Mouse (Mus musculus): ENCODE results near the gene Prdm9. TPM values are rescaled to one million over a fixed set of nuclear protein-coding genes. Genes with fewer than 3 reads are reported as not detected.
A peak's percentile ranks its signal among the peaks of the same experiment; 100 is the strongest.
"Not testable (repeated sequence)": the region's sequence is repeated elsewhere in the genome, so short reads cannot be mapped to it uniquely, and the experiment has no call there.

Prdm9 gene
- polyA plus RNA-seq, 1 experiment, result 12.5 TPM

GRCm38 (mm10) chr17:15575056-15575455 is 10.9 kb upstream of the Prdm9 start:
- Histone ChIP-seq H3K4me1 (ENCODE audit: control insufficient read depth, insufficient read depth, low read length) (no peaks in the 10 kb centered on the region), H3K4me3 (ENCODE audit: insufficient read depth, low read length) (no peak overlapping the region), H3K27ac (ENCODE audit: insufficient read depth, low read depth, low read length) (no peak overlapping the region)
- TF ChIP-seq POLR2A (IDR thresholded peaks at IDR 0.05; ENCODE audit: borderline replicate concordance, low read depth, low read length), result no peak
- no peak for TF ChIP-seq CTCF (IDR thresholded peaks at IDR 0.05; ENCODE audit: low read depth, low read length)

GRCm38 (mm10) chr17:15566908-15567307 is 2.8 kb upstream of the Prdm9 start:
- H3K27ac ChIP-seq (ENCODE audit: insufficient read depth, low read depth, low read length), result no peak overlapping the region
- TF ChIP-seq POLR2A (IDR thresholded peaks at IDR 0.05; ENCODE audit: borderline replicate concordance, low read depth, low read length) (no peak), CTCF (IDR thresholded peaks at IDR 0.05; ENCODE audit: low read depth, low read length) (no peak)

GRCm38 (mm10) chr17:15564928-15565300 is 760 bp upstream of the Prdm9 start:
- H3K4me1 ChIP-seq (ENCODE audit: control insufficient read depth, insufficient read depth, low read length), result peaks cover 2% of the 10 kb centered on the region; the same call in 1 of the 2 replicates
- TF ChIP-seq CTCF (IDR thresholded peaks at IDR 0.05; ENCODE audit: low read depth, low read length), result no peak
- TF ChIP-seq POLR2A (IDR thresholded peaks at IDR 0.05; ENCODE audit: borderline replicate concordance, low read depth, low read length), result no peak
- peak overlapping the region; percentile 53 for H3K4me3 ChIP-seq (ENCODE audit: insufficient read depth, low read length)
- H3K27ac ChIP-seq (ENCODE audit: insufficient read depth, low read depth, low read length), result no peak overlapping the region

More at GRCm38 (mm10) chr17:15566908-15567307, 2.8 kb upstream of the Prdm9 start:
- Histone ChIP-seq H3K4me3 (ENCODE audit: insufficient read depth, low read length) (no peak overlapping the region), H3K4me1 (ENCODE audit: control insufficient read depth, insufficient read depth, low read length) (peaks cover 2% of the 10 kb centered on the region; the same call in 1 of the 2 replicates)

GRCm38 (mm10) chr17:15559946-15560345 is 4.2 kb downstream of the Prdm9 start:
- H3K27ac ChIP-seq (ENCODE audit: insufficient read depth, low read depth, low read length), result no peak overlapping the region
- no peak for TF ChIP-seq CTCF (IDR thresholded peaks at IDR 0.05; ENCODE audit: low read depth, low read length)
- no peak for TF ChIP-seq POLR2A (IDR thresholded peaks at IDR 0.05; ENCODE audit: borderline replicate concordance, low read depth, low read length)
- peaks cover 1% of the 10 kb centered on the region; the same call in 1 of the 2 replicates for H3K4me1 ChIP-seq (ENCODE audit: control insufficient read depth, insufficient read depth, low read length)
- no peak overlapping the region for H3K4me3 ChIP-seq (ENCODE audit: insufficient read depth, low read length)

GRCm38 (mm10) chr17:15549713-15550112 is 14.4 kb downstream of the Prdm9 start:
- Histone ChIP-seq H3K27ac (ENCODE audit: insufficient read depth, low read depth, low read length) (no peak overlapping the region), H3K4me3 (ENCODE audit: insufficient read depth, low read length) (no peak overlapping the region), H3K4me1 (ENCODE audit: control insufficient read depth, insufficient read depth, low read length) (no peaks in the 10 kb centered on the region)
- TF ChIP-seq POLR2A (IDR thresholded peaks at IDR 0.05; ENCODE audit: borderline replicate concordance, low read depth, low read length) (no peak), CTCF (IDR thresholded peaks at IDR 0.05; ENCODE audit: low read depth, low read length) (no peak)

GRCm38 (mm10) chr17:15546440-15546839 is 17.7 kb downstream of the Prdm9 start:
- Histone ChIP-seq H3K4me1 (ENCODE audit: control insufficient read depth, insufficient read depth, low read length) (no peaks in the 10 kb centered on the region), H3K27ac (ENCODE audit: insufficient read depth, low read depth, low read length) (no peak overlapping the region), H3K4me3 (ENCODE audit: insufficient read depth, low read length) (no peak overlapping the region)
- TF ChIP-seq POLR2A (IDR thresholded peaks at IDR 0.05; ENCODE audit: borderline replicate concordance, low read depth, low read length) (no peak), CTCF (IDR thresholded peaks at IDR 0.05; ENCODE audit: low read depth, low read length) (no peak)

- H3K4me3 ChIP-seq (ENCODE audit: insufficient read depth, low read length); H3K4me1 ChIP-seq (ENCODE audit: control insufficient read depth, insufficient read depth, low read length); H3K27ac ChIP-seq (ENCODE audit: insufficient read depth, low read depth, low read length): not testable (repeated sequence)
Observed at GRCm38 (mm10) chr17:15543868-15544267, 20.3 kb downstream of the Prdm9 start.

- Histone ChIP-seq H3K27ac (ENCODE audit: insufficient read depth, low read depth, low read length) (no peak overlapping the region), H3K4me1 (ENCODE audit: control insufficient read depth, insufficient read depth, low read length) (peaks cover 4% of the 10 kb centered on the region), H3K4me3 (ENCODE audit: insufficient read depth, low read length) (no peak overlapping the region)
- TF ChIP-seq POLR2A (IDR thresholded peaks at IDR 0.05; ENCODE audit: borderline replicate concordance, low read depth, low read length), result no peak
- TF ChIP-seq CTCF (IDR thresholded peaks at IDR 0.05; ENCODE audit: low read depth, low read length), result no peak
Observed at GRCm38 (mm10) chr17:15540309-15540708, 23.8 kb downstream of the Prdm9 start.

GRCm38 (mm10) chr17:15536457-15536904 is 27.7 kb downstream of the Prdm9 start:
- H3K4me3 ChIP-seq (ENCODE audit: insufficient read depth, low read length), result peak overlapping the region; percentile 50
- no peak for TF ChIP-seq POLR2A (IDR thresholded peaks at IDR 0.05; ENCODE audit: borderline replicate concordance, low read depth, low read length)
- H3K4me1 ChIP-seq (ENCODE audit: control insufficient read depth, insufficient read depth, low read length), result peaks cover 7% of the 10 kb centered on the region
- no peak overlapping the region for H3K27ac ChIP-seq (ENCODE audit: insufficient read depth, low read depth, low read length)

GRCm38 (mm10) chr17:15535943-15536342 is 28.2 kb downstream of the Prdm9 start:
- TF ChIP-seq POLR2A (IDR thresholded peaks at IDR 0.05; ENCODE audit: borderline replicate concordance, low read depth, low read length), result no peak
- TF ChIP-seq CTCF (IDR thresholded peaks at IDR 0.05; ENCODE audit: low read depth, low read length), result no peak
- peak overlapping the region; percentile 50 for H3K4me3 ChIP-seq (ENCODE audit: insufficient read depth, low read length)
- peaks cover 7% of the 10 kb centered on the region for H3K4me1 ChIP-seq (ENCODE audit: control insufficient read depth, insufficient read depth, low read length)
- H3K27ac ChIP-seq (ENCODE audit: insufficient read depth, low read depth, low read length), result no peak overlapping the region

All from bone marrow macrophage, adult 2 months (primary cell).